Mouse (Mus musculus) small intestine, adult 2 months (tissue): ENCODE results near the gene Neurog1. TPM values are rescaled to one million over a fixed set of nuclear protein-coding genes. Genes with fewer than 3 reads are reported as not detected.

ENCODE experiments used
- H3K27ac ChIP-seq: fragments of 200-500 bp; 2 replicates; pipeline ENCODE4 v1.5.1; 2012; ENCODE audit warnings: low read depth, low read length, control low read depth, inconsistent platforms; ENCODE audit not compliant: insufficient read depth
- H3K27me3 ChIP-seq: fragments of 200-500 bp; 2 replicates; pipeline ENCODE4 v1.6.1; 2012; ENCODE audit warnings: mild to moderate bottlenecking, moderate library complexity, low read length, inconsistent platforms; ENCODE audit not compliant: control insufficient read depth, insufficient read depth
- H3K36me3 ChIP-seq: fragments of 200-500 bp; 2 replicates; pipeline ENCODE4 v1.6.1; 2012; ENCODE audit warnings: mild to moderate bottlenecking, low read length, control low read depth, inconsistent platforms; ENCODE audit not compliant: control insufficient read depth, insufficient read depth
- H3K4me1 ChIP-seq: fragments of 200-500 bp; 2 replicates; pipeline ENCODE4 v1.6.1; 2012; ENCODE audit warnings: low read length, inconsistent platforms, mixed read lengths; ENCODE audit not compliant: control insufficient read depth, insufficient read depth, insufficient read length
- H3K4me3 ChIP-seq: fragments of 200-500 bp; 2 replicates; pipeline ENCODE4 v1.5.1; 2012; ENCODE audit warnings: low read depth, mild to moderate bottlenecking, control low read depth, inconsistent platforms, low read length, moderate library complexity
- CTCF ChIP-seq: fragments of 200-500 bp; IDR thresholded peaks from 2 replicates; pipeline ENCODE4 v1.5.1; 2012; ENCODE audit warnings: low read depth, mild to moderate bottlenecking, control low read depth, inconsistent platforms, low read length, moderate library complexity, mixed read lengths; ENCODE audit not compliant: insufficient replicate concordance, insufficient read length; ENCODE audit errors: extremely low read depth
- POLR2A ChIP-seq: fragments of 200-500 bp; IDR thresholded peaks from 2 replicates; pipeline ENCODE4 v1.6.1; 2012; ENCODE audit warnings: low read depth, mild to moderate bottlenecking, control low read depth, inconsistent platforms, low read length, moderate library complexity
- WGBS: fragments of 180-500 bp; shearing (Covaris S2); methylation state at CpG from one replicate; pipeline ENCODE4 v1.1.7; 2018; 5-methylcytosine and 5-hydroxymethylcytosine counted together
- polyA plus RNA-seq: library from polyadenylated mRNA; depleted of rRNA; stranded (reverse); fragments of >200 nt; gene quantifications from 2 replicates; pipeline ENCODE4 v1.2.3, GENCODE M21; 2012; rRNA removed

The Neurog1 gene
- polyA plus RNA-seq, 1 experiment = not detected

- Histone ChIP-seq H3K27me3 (peaks cover 10% of the 10 kb centered on the region), H3K4me1 (no peaks in the 10 kb centered on the region), H3K27ac (no peak overlapping the region), H3K4me3 (no peak overlapping the region), H3K36me3 (no peaks in the 10 kb centered on the region)
- TF ChIP-seq CTCF = no peak
- no peak for TF ChIP-seq POLR2A
- 50% methylated on average over 5 of the region's 5 CpGs for WGBS
These were observed 37.3 kb downstream of the Neurog1 start for GRCm38 (mm10) chr13:56214633-56215032.

- H3K36me3 ChIP-seq = no peaks in the 10 kb centered on the region
- 27% methylated on average over 8 of the region's 8 CpGs for WGBS
- no peak for TF ChIP-seq POLR2A
- no peak for TF ChIP-seq CTCF
- no peak overlapping the region for H3K27ac ChIP-seq
- no peak overlapping the region for H3K4me3 ChIP-seq
- H3K4me1 ChIP-seq = no peaks in the 10 kb centered on the region
- peaks cover 10% of the 10 kb centered on the region for H3K27me3 ChIP-seq
These were observed 42.9 kb downstream of the Neurog1 start for GRCm38 (mm10) chr13:56209067-56209411.

GRCm38 (mm10) chr13:56208225-56209066 lies 43.5 kb downstream of the Neurog1 start:
- WGBS = 18% methylated on average over 35 of the region's 35 CpGs
- Histone ChIP-seq H3K27me3 (peaks cover 10% of the 10 kb centered on the region), H3K4me3 (no peak overlapping the region), H3K36me3 (no peaks in the 10 kb centered on the region), H3K4me1 (no peaks in the 10 kb centered on the region), H3K27ac (no peak overlapping the region)
- TF ChIP-seq CTCF (no peak), POLR2A (no peak)

Other genes starting within 250 kb of the Neurog1 start
- 59.8 and 93.3 TPM in 2 replicates for gene H2afy, start 115.8 kb downstream of the Neurog1 start, polyA plus RNA-seq
- gene Tifab, start 73.3 kb downstream of the Neurog1 start, polyA plus RNA-seq = 4.6 and 8.2 TPM in 2 replicates
- gene Cxcl14, start 44.4 kb upstream of the Neurog1 start, polyA plus RNA-seq = 35.7 and 68.8 TPM in 2 replicates
- gene Gm3045, start 174.4 kb upstream of the Neurog1 start, polyA plus RNA-seq = not detected in 2 replicates
- 0.25 and 0.43 TPM in 2 replicates for gene Slc25a48, start 186.2 kb upstream of the Neurog1 start, polyA plus RNA-seq
- gene Il9, start 230.1 kb upstream of the Neurog1 start, polyA plus RNA-seq = not detected in 2 replicates